Mouse (Mus musculus) lung, postnatal 0 days (tissue): ENCODE results near the gene Tubb3. TPM values are rescaled to one million over a fixed set of nuclear protein-coding genes. Genes with fewer than 3 reads are reported as not detected.
A peak's percentile ranks its signal among the peaks of the same experiment; 100 is the strongest.

ENCODE experiments used
- ATAC-seq: fragments of 200-750 bp; cut with Nextera tagmentation; 2 replicates; pipeline ENCODE4 v1.8.0; 2017; ENCODE audit warnings: moderate library complexity
- DNase-seq: peaks from one replicate; pipeline ENCODE4 v3.0.0-alpha.2; 2016; ENCODE audit warnings: low spot score
- H3K27ac ChIP-seq: fragments of 300-500 bp; sonication (generic); 2 replicates; pipeline ENCODE4 v1.5.1; 2014; ENCODE audit warnings: antibody characterized with exemption, mild to moderate bottlenecking, low read length, mixed read lengths
- H3K27me3 ChIP-seq: fragments of 300-500 bp; sonication (generic); replicated peaks from 2 replicates; pipeline ENCODE4 v1.6.1; 2014; ENCODE audit warnings: low read length, mixed read lengths; ENCODE audit not compliant: insufficient read depth
- H3K36me3 ChIP-seq: fragments of 300-500 bp; sonication (generic); 2 replicates; pipeline ENCODE4 v1.6.1; 2014; ENCODE audit warnings: low read length, mixed read lengths; ENCODE audit not compliant: insufficient read depth
- H3K4me1 ChIP-seq: fragments of 300-500 bp; sonication (generic); 2 replicates; pipeline ENCODE4 v1.6.1; 2014; ENCODE audit warnings: antibody characterized with exemption, low read depth, low read length, mixed read lengths; ENCODE audit not compliant: insufficient read depth
- H3K4me2 ChIP-seq: fragments of 300-500 bp; sonication (generic); replicated peaks from 2 replicates; pipeline ENCODE4 v1.6.1; 2014; ENCODE audit warnings: low read depth, mild to moderate bottlenecking, low read length, moderate library complexity, mixed read lengths
- H3K4me3 ChIP-seq: fragments of 300-500 bp; sonication (generic); 2 replicates; pipeline ENCODE4 v1.5.1; 2014; ENCODE audit warnings: low read depth, low read length
- H3K9ac ChIP-seq: fragments of 300-500 bp; sonication (generic); replicated peaks from 2 replicates; pipeline ENCODE4 v1.6.1; 2014; ENCODE audit warnings: low read depth, mild to moderate bottlenecking
- H3K9me3 ChIP-seq: fragments of 300-500 bp; sonication (generic); 2 replicates; pipeline ENCODE4 v1.6.1; 2016; ENCODE audit warnings: low read length, mixed read lengths
- CTCF ChIP-seq: IDR thresholded peaks from 2 replicates; pipeline ENCODE4 v1.5.1; 2016; ENCODE audit warnings: antibody characterized with exemption, mild to moderate bottlenecking
- EP300 ChIP-seq: IDR thresholded peaks from 2 replicates; pipeline ENCODE4 v1.6.1; 2016; ENCODE audit warnings: antibody characterized with exemption, mild to moderate bottlenecking, control low read depth
- WGBS: fragments of 180-500 bp; shearing (Covaris S2); extraction: QIAGEN DNeasy Blood & Tissue Kit; methylation state at CpG from one replicate; pipeline ENCODE4 v1.1.7; 2014; 5-methylcytosine and 5-hydroxymethylcytosine counted together
- polyA plus RNA-seq: library from polyadenylated mRNA; unstranded; fragments of >200 nt; fragmentation: Nextera tagmentation; extraction: Ambion mirVana; gene quantifications from 2 replicates; pipeline ENCODE4 v1.2.1, GENCODE M21; 2015

Tubb3 gene
- polyA plus RNA-seq, 1 experiment from 2014 or later: 0.42 TPM

DNA sequence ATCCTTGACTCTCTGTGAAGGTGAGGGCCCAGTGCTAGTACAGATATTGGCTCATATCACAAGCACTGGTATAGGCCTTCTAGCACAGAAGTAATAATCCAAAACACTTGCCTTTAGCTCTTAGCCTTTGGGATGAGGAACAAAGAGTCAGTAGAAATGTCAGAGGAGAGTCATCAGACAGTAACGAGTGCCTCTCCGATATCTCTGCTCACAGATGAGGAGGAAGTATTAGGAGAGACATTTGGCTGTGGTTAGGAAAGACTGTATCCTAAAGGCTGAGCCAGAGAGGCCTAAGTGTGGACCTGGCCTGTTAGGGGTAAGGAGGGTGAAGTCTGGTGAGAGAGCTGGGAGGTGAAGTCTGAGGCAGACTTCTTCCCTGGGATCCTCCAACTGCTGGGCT is 30.6 kb downstream of the Tubb3 start:
- Histone ChIP-seq H3K4me2 (no peak overlapping the region), H3K9me3 (no peaks in the 10 kb centered on the region), H3K4me1 (no peaks in the 10 kb centered on the region), H3K4me3 (no peak overlapping the region), H3K27ac (no peak overlapping the region), H3K9ac (no peak overlapping the region), H3K36me3 (no peaks in the 10 kb centered on the region), H3K27me3 (no peaks in the 10 kb centered on the region)
- TF ChIP-seq EP300 (no peak), CTCF (no peak)
- no peak for DNase-seq
- 89% methylated on average over 2 of the region's 2 CpGs for WGBS
- ATAC-seq: no peak

DNA sequence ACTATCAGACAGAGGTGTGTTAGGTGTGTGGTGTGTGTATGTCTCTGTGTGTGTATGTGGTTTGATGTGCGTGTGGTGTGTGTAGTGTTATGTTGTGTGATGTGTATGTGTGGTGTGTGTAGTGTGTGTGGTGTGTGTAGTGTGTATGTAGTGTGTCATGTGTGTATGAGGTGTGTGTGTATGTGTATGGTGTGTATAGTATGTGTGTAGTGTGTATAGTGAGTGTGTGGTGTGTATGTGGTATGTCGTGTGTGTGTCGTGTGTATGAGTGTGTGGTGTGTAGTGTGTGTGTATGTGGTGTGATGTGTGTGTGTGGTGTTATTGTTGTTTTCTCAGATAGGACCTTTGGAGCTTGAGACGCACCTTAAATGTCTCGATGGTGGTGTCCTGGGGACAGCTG is 31.1 kb downstream of the Tubb3 start:
- Histone ChIP-seq H3K9ac (no peak overlapping the region), H3K9me3 (no peaks in the 10 kb centered on the region), H3K4me2 (no peak overlapping the region; the same call in 1 of the 2 replicates), H3K4me3 (no peak overlapping the region), H3K27me3 (no peaks in the 10 kb centered on the region), H3K4me1 (no peaks in the 10 kb centered on the region), H3K36me3 (no peaks in the 10 kb centered on the region), H3K27ac (no peak overlapping the region)
- DNase-seq: no peak
- ATAC-seq: no peak
- 81% methylated on average over 5 of the region's 5 CpGs for WGBS
- no peak for TF ChIP-seq CTCF
- TF ChIP-seq EP300: no peak

- ATAC-seq: peak; percentile 97
- H3K27me3 ChIP-seq: no peaks in the 10 kb centered on the region
- H3K4me3 ChIP-seq: peak overlapping the region; percentile 74
- WGBS: under 1% methylated on average over 41 of the region's 41 CpGs
- DNase-seq: peak; percentile 94
- TF ChIP-seq CTCF (peak; percentile 72), EP300 (no peak)
- H3K36me3 ChIP-seq: no peaks in the 10 kb centered on the region
- H3K4me1 ChIP-seq: no peaks in the 10 kb centered on the region
- no peaks in the 10 kb centered on the region for H3K9me3 ChIP-seq
- H3K27ac ChIP-seq: peak overlapping the region; percentile 55; the same call in 1 of the 2 replicates
- H3K9ac ChIP-seq: peak overlapping the region; percentile 79
- peak overlapping the region; percentile 69 for H3K4me2 ChIP-seq
Observed at GRCm38 (mm10) chr8:123442871-123443575, 31.8 kb downstream of the Tubb3 start.

DNA sequence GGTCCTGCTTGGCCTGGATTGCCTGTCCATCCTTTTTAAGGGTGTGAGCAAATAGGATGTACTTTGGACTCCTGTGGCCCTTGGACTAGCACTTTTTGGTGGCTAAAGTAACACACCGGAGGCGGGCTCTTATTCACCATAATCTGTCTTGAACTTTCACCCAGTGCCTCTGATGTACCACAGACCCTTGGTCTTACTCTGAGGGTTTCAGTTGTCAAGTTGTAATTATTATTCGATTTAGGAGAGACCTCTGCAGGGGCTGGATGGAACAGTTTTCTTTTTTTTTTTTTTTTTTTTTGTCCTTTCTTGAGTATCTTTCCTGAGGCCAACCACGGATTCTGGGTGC is 32.3 kb downstream of the Tubb3 start:
- Histone ChIP-seq H3K4me1 (no peaks in the 10 kb centered on the region), H3K27me3 (no peaks in the 10 kb centered on the region), H3K27ac (no peak overlapping the region), H3K9me3 (no peaks in the 10 kb centered on the region), H3K4me2 (peak overlapping the region; percentile 69), H3K9ac (peak overlapping the region; percentile 79), H3K36me3 (no peaks in the 10 kb centered on the region), H3K4me3 (peak overlapping the region; percentile 74)
- ATAC-seq (no peak), DNase-seq (no peak)
- WGBS: 12% methylated on average over 4 of the region's 4 CpGs
- TF ChIP-seq EP300 (no peak), CTCF (no peak)

- Histone ChIP-seq H3K27me3 (no peaks in the 10 kb centered on the region), H3K4me2 (no peak overlapping the region), H3K4me3 (no peak overlapping the region), H3K9ac (no peak overlapping the region), H3K9me3 (no peaks in the 10 kb centered on the region), H3K36me3 (no peaks in the 10 kb centered on the region), H3K4me1 (no peaks in the 10 kb centered on the region), H3K27ac (no peak overlapping the region)
- DNase-seq: no peak
- WGBS: 75% methylated on average over 6 of the region's 6 CpGs
- TF ChIP-seq EP300: no peak
- TF ChIP-seq CTCF: no peak
- ATAC-seq: no peak
Observed at GRCm38 (mm10) chr8:123444131-123444530, 32.9 kb downstream of the Tubb3 start.

DNA sequence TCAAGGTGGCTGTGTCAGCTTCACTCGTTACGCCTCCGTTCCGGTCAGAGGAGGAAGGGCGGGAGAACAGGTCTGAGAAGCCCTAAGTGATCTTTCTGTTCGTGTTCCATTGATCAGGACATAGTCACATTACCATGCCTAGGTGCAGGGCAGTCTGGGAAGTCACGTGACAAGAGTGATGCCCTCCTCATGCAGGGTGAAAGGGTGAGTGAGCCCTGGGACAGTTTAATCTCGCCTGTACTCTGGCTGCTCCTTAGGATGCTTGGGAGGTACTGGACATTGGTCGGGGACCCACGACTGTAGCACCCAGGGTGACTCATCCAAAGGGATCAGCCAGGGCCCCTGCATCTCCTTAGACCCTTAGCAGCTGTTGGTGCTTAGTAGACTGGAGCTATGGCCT is 34.8 kb downstream of the Tubb3 start:
- no peak for DNase-seq
- TF ChIP-seq CTCF (no peak), EP300 (no peak)
- Histone ChIP-seq H3K4me3 (no peak overlapping the region), H3K9me3 (no peaks in the 10 kb centered on the region), H3K27ac (no peak overlapping the region), H3K36me3 (no peaks in the 10 kb centered on the region), H3K4me1 (no peaks in the 10 kb centered on the region), H3K9ac (no peak overlapping the region), H3K27me3 (no peaks in the 10 kb centered on the region), H3K4me2 (no peak overlapping the region)
- WGBS: 77% methylated on average over 10 of the region's 10 CpGs
- ATAC-seq: no peak
